Mouse (Mus musculus) small intestine, adult 2 months (tissue): ENCODE results near the gene Slc37a1.

Experiments
- CTCF ChIP-seq: fragments of 200-500 bp; IDR thresholded peaks from 2 replicates; pipeline ENCODE4 v1.5.1; 2012; ENCODE audit warnings: low read depth, mild to moderate bottlenecking, control low read depth, inconsistent platforms, low read length, moderate library complexity, mixed read lengths; ENCODE audit not compliant: insufficient replicate concordance, insufficient read length; ENCODE audit errors: extremely low read depth
- POLR2A ChIP-seq: fragments of 200-500 bp; IDR thresholded peaks from 2 replicates; pipeline ENCODE4 v1.6.1; 2012; ENCODE audit warnings: low read depth, mild to moderate bottlenecking, control low read depth, inconsistent platforms, low read length, moderate library complexity

DNA sequence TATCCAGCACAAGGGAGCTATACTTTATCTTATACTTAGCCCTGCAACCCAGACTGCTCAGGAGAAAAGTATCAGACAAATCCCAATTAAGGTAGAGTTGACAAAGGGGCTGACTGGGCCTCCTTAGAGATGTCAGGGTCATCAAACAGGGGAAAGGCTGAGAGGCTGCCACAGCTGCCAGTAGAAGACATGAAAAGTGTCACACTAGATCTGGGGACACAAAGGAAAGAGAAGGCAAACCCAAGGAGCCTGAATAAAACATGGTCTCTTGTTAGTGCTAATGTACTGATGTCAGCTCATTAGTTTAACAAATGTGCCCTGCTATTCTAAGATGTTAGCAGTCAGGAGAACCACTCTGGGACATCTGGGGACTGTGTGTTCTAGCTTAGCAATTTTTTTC, 84.3 kb downstream of the Slc37a1 start:
- TF ChIP-seq CTCF (no peak), POLR2A (no peak)
